Mouse (Mus musculus) T-cell, adult 2 months (primary cell): Measurements from ENCODE around the gene Immp2l.

ENCODE experiments used
- DNase-seq: peaks from one replicate; pipeline ENCODE4 v3.0.0; 2022; ENCODE audit warnings: low spot score

The Immp2l gene

DNA sequence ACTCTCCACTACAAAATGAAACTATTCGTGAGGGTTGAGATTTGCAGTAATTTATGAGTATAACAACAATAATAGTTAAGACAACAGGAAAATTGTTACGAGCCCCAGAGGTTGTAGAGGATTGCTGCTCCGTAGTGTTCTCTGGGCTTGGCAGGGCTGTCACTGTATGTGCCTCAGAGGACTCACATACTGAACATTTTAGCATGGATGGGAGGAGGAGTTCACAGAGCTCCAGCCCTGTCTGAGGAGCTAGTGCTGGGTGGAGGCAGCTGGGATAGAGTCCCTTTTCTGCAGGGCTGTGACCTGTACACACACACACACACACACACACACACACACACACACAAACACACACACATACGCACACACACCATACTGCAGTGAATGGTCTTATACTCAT is 504.5 kb downstream of the Immp2l start:
- no peak for DNase-seq

DNA sequence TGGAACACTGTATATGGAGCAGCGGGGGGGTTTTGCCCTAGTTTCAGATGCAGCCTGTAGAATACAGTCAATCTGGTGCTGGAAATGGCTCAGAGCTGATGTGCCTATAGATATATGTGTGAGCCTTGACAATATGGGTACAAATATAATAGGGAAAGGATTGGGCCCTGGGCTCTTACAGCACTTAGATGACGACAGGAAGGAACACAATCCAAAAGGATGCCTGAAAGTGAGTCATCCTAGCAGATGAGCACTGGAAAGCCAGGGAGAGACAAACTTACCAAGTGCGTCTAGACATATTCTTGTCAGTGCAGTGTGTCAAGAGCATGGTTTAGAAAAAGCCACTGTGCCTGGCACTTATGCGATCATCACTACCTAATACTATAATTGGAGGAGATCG is 516.1 kb downstream of the Immp2l start:
- no peak for DNase-seq

DNA sequence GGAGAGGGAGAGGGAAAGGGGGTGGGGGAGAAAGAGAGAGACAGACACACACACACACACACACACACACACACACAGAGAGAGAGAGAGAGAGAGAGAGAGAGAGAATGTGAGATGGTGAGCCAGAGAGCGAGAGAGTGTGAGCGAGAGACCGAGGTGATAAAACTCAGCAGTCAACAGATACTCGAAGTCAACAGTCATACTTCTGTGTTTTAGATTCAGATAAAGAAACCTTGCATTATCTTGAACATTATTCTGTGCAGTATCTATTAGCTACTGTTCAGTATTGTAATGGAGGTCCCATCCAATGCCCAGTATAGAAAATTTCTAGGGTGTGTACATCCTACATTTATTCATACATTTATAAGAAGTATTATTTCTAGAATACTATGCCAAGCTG is 527.7 kb downstream of the Immp2l start:
- no peak for DNase-seq

DNA sequence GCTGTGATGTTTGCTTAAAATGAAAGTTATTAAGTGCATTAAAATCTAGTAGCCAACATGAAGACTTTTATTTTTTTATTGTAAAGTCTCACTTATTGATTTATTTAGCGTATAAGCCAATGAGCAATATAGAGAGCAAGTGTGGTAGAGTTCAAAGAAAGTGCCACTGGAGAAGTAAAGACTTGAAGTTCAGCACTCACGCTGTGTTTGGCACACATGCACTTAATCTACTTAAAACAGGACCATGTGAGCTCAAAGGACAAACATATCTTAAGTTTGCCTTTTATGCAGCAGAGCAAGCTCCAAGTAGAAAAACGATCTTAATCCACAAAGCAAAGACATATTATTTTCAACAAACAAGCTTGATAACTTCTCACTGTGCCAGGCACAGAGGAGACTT is 533.9 kb downstream of the Immp2l start:
- DNase-seq: no peak

DNA sequence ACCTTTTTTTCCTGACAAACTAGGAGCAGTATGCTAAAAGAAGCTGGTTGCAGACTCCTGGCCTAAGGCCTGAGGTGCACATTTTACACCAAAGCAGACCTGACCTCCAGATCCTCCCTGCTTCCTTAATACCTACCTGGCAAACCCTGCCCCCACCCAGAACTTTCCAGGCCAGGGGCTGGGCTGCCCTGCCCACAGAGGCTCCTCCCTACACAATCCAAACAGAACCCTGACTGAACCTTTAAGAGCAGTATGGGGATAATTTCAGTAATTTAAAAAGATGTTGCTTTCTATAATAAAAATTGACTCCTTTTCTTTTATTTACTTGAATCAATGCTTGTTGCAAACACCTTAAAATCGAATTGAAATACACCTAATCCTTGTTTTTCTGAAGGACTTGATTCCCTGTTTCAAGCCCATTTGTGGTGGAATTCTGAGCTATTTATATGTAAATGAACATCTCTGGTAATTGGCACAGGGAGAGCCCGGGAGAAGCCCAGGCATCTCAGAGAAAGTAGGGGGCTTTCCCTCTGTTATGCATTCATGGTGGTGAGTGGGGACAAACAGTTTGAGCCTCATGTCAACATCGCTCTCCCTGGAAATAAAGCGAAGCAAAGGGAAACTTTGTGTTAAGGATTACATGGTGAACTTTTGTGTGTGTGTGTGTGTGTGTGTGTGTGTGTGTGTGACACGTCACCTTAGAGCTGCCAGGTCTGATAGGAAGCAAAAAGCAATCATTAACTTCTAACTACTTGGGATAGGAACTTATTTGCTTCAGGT is 535.3 kb downstream of the Immp2l start:
- no peak for DNase-seq

DNA sequence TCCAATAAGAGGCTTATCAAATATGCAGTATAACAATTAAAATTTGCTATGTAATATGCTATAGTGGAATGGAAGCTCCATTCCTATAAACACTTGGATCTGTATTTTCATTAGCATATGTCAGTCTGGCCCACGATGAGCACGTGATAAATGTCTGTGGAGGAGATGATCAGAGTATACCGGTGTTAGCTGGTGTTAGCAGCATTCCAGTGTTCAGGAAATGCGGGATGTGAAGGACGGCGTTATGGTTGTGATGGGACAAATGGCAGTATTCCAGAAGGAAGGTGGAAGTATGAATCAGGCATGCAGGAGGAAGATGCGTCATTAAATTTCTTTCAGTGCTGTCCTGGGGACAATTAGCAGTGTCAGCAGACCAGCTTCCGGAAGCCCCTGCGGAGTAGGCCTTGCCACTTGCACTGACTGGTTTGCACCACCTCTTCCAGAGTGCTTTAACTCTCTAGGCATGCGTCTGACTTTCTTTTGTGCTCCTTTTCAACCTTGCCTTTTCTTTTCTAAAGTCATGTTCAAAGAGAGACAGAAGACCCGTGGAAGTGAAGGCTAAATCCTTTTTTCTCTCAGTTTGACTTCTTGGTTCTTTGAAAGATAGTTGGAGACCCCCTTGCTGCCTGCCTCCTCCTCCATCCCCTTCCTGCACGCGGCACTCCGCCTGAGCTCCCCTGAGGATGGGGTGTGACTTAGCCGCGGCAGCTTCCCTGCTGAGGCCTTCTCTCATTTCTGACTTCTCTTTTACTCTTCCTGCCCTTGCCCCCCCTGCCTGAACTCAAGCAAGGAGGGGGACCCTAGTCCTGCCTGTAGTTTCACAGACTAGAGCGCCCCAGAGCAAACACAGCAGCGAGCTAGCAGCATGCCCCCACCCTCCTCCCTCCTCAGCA is 541.9 kb downstream of the Immp2l start:
- DNase-seq: peak; percentile 1

DNA sequence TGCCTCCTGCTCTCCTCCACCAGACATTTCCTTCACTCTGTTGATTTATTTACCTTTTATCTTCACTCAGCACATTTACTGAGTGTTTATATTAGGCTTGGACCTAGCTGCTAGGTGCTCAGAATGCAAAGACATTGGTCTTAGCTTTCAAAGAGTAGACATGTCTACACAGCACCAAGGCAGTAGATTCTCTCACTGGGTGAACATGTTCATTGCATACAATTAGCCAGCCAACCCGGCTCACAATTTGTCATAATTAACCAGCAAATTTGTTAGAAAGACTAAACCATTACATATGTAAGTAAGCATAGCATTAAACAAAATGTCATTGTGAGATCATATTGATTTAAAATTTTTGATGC is 542.5 kb downstream of the Immp2l start:
- no peak for DNase-seq

DNA sequence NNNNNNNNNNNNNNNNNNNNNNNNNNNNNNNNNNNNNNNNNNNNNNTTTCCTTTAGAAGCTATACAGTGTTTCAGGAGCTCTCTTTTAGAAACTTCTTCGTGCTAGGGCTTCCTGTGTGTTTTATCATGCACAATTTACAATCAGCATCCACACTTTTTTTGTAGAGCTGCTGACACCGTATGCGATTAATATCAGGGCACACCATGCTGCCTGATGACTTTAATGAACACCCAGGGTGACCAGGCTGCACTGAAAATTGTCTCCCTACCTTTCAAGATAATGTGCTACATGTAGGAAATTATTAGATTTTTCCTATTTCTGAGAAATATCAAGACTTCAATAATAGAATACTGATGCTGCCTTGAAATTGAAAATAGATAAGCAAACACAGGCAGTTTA is 549.9 kb downstream of the Immp2l start:
- DNase-seq: no peak

DNA sequence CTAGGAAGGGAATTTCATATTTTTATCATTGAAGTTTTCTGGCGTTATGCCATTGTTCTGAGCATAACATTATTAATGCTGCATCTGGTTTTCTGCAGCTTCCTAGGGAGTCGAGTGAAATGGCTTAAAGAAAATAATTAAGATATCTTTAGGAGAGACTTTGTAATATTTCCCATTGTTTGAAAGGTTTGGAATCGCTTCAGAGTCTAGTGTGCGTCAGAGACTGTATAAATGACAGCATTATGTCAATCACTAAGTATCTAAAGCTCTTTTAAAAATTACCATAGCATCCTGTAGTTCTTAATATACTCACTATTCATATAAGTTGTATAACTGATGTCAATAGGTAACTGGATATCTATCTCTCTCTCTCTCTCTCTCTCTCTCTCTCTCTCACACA is 551.3 kb downstream of the Immp2l start:
- no peak for DNase-seq

DNA sequence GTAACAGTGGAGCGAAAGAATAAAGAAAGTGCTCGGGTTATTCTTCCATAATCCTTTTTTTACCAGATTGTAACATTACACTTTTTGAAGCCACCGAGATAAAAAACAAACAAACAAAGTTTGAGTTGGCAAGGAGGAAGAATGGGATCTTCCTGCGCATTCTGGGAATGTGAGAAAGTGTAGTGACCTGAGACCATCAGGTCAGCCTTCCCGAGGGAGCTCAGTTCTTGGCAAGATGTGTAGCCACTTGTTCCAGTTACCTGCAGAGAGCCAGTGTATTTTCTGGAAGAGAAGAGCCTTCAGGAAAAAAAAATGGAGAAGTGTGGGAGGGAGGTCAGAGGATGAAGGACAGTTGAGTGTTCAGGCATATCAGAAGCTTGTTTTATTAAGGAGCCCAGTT is 569.5 kb downstream of the Immp2l start:
- DNase-seq: no peak

DNA sequence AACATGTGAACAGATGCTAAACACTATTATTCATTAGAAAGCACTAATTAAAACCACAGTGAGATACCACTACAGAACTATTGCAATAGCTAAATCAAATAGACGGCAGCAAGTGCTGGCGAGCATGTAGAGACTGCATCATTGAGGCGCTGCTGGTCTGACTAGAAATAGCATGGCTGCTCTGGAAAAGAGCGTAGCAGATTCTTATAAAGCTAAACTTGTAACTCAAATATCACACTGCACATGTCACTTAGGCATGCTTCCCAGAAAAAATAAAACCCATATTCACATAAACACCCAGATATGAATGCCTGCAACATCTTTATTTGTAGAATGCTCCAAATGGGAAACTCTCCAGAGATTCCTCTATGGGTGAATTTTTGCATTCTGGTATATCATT is 570.1 kb downstream of the Immp2l start:
- DNase-seq: no peak

DNA sequence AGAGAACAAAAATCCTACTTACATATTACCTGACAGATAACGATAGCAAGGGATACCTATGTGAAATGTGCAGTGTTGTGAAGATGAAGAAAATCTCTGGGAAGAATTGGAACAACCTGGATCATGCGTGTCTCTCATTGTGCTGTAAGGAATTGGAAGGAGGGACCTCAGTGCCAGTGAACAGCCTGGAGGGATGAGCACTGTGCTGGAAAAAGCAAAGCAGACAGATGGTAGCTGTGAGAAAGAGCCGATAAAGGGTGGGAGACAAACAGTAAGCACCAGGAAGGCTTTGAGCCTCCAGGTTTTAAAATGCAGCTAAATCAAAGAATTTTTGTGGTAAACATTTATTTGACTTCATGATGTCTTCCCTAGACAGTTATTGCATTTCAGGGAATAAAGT is 591.4 kb downstream of the Immp2l start:
- no peak for DNase-seq

DNA sequence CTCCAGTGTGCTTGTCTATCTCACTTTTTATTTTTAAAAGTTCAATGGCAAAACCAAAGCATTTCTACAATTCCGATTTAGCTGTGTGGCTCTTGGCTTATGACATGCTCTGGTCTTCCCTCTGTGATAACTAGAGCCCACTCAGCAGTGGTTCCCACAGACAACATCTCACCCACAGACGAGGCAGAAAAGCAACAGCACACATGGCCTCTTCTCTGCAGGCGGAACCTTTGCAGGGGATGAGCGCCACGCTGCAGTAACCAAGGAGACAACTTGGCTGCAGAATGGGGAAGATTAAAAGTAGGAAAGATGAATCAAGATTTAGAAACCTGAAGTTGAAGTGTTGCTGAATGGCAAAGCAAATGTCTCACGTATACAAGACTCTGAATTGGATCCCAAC is 597.5 kb downstream of the Immp2l start:
- DNase-seq: no peak

DNA sequence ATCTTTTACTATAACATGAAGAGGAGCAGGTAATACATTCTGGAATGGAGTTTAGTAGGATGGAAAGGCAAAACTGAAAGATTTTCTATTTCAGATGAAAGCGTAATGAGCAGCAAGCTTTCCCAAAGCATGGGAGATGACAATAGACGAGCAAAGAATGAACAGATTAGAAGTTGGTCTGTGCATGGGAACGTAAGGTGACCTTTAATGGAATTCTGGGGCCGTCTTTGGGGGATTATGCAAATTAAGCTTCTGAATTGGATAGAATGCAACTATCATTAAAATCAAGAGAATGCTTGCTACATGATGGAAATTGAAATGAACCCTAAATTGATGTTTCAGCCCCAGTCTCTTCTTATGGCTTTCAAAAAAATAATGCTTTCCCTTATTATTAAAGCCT is 619.4 kb downstream of the Immp2l start:
- DNase-seq: no peak

DNA sequence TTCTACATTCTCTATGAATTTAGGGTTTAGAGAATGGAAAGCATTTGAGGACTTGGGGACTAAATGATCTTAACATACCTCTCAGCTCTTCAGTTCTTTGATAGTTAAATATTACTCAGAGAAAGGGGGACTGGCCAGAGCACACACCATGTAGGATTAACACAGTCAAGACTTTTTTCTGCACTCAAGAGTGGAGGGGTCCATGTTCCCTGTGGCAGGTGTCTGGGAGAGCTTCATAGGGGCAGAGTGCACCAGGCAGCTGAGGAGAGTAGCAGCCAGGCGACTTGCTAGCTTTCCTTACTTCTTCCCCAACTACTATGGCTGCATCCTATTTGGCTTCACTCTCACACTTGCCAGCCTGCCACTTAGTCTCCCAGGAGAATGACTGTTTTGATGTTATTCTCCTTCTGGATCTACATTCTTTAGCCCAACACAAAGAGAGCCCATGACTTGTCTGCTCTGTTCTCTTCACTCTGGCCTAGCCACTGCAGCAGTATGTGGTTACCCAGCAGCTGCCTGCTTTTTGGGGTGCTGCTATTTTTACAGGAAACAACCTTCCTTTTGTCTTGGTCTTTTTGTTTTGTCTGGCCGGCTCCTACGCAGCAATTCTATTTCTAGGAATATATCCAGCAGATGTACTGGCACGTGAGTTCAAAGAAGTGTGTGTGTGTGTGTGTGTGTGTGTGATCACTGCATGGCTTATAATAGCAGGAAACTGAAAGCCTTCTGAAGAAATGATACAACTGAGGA is 621.1 kb downstream of the Immp2l start:
- DNase-seq: no peak

DNA sequence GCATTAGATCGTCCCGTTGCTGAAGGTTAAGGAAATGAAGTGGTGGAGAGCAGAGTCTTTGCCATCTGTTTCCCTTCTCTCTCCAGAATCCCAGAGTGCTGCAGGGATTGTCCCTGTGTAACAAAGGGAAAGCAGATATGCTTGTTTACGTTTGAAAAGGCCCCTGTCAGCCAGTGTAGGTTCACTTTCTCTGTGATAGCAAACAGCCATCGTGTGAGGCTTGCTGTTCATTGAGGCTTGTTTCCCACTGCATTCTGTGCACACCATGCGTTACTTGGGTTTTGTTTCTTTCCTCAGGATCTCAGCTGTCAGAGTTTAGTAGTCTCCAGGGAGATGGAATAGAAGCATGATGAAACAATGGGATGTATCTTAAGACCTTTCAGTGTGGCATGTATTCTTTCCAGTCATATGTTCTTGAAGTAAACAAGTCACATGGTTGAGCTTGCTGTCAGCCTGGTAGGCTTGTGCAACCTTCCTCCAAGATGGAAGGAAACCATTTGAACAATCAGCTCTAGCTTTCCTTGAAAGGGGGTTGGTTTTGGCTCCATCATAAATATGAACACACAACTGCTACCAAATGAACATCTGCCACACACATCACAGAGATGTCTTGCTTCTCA is 623.2 kb downstream of the Immp2l start:
- DNase-seq: no peak

DNA sequence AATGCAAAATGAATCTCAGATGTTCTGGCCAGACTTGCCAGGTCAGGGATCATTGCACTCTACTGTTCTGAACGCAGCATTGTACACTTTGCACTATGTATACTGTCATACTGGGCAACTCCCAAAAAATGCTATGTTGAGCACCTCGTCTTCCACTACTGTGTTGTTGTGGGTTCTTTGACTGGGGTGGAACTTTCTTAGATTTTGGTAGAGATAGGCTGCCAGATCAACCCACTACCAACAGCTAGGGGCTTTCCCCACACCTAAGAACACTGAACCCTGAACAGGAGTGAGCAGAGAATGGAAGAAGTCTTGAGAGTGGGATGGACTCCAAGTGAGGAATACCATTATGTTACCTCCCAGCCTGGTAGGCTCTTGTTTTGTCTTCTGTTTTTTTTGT is 623.8 kb downstream of the Immp2l start:
- DNase-seq: no peak

DNA sequence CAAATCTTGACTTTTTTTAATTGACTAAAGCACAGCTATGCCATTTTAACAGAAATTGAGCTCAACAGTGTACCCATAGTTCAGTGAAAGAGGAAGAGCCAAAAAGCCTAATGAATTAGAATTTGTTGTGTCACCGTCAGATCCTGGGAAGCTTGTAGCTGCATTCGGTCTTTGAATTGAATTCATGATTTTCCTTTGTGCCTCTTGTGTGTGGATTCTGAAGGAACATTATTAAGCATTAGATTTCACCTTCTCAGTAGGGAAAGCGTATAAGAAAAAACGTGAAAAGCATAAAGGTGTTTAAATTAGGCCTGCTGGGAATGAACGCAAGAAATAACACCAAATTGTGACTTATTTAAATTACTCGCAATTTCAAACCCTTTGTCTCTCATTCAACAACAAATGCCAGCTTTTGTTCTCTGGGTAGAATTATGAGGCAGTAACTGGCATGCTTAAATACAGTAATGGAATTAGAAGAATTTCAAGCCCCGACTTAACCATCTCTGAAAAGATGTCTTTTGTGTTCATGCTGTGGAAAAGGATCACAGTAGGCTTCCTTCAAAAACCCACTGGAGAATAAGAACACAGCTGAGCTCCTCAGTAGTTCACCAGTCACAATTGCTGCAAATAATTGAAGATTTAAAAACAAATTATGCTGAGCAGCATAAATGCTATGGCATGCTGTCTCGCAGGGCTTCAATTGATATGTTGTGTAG is 626.1 kb downstream of the Immp2l start:
- no peak for DNase-seq

DNA sequence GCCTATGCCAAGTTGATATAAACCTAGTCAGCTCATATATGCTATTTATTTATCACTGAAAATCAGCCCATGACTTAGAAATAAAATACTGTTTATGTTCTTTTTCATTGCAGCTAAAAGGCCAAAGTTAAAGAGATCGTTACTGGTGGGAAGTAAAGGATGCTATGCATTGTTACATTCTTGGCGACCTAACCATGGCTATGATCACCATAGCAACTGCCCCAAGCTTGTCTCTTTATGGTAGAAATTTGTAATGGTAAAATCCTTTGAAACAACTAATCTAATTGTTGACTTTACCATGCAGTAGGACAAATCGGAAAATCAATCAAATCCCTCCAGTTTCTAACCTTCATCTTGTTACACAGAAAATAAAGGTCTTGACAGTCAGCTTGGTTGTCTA is 644.4 kb downstream of the Immp2l start:
- DNase-seq: no peak

DNA sequence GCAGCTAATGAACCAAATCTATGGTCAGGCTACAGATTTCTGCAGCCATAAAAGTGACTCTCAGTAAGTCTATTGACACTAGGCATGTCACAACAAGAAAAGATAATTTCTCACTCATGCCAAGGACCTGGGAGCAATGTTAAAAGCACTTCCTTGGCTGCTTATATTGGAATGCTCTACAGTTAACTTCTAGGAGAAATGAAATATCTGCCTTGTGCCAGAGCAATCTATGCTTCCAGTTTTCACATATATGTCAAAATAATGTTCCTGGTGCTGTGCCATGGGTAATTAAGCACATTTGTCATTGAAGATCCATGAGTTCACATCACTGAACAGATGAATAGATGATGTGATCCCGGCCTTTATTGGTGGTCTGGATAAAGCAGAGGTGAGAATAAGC is 645.6 kb downstream of the Immp2l start:
- DNase-seq: no peak

DNA sequence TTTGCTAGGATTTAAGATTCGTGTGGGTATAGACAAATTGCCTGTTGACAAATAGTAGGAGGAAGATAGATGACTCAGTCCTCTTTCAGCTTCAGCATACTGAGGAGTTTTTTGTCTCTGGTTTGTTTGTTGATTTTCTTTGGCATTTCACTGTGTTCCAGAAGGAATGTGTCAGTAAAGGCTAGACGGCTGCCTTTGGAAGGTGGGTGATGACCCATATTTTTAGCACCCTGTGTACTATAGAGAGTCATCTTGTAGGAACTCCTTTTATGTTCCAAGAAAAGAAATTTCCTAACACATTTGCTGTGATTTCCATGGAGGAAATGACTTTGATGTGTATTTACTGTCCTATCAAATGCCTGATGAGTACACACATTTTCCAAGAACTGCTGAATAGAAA is 651.0 kb downstream of the Immp2l start:
- no peak for DNase-seq

DNA sequence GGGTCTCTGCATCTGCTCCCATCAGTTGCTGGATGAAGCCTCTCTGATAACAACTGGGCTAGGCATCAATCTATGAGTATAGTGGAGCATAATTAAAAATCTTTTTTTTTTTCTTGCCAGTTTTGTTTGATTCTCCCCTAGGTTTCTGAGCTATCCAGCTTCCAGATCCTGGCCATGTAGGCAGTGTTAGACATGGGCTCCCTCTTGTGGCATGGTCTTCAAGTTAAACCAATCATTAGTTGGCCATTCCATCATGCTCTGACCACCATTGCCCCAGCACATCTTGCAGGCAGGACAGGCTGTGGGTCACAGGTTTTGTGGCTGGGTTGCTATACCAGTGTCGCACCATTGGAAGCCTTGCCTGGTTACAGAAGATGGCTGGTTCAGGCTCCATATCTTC is 656.3 kb downstream of the Immp2l start:
- no peak for DNase-seq
